Mouse (Mus musculus) kidney, adult 8-10 months (tissue): ENCODE results near the gene Plxna1.
A peak's percentile ranks its signal among the peaks of the same experiment; 100 is the strongest.

Source experiments
- DNase-seq, 2 experiments: peaks; one replicate each; pipeline ENCODE4 v3.0.0; 2022

Plxna1 gene

DNA sequence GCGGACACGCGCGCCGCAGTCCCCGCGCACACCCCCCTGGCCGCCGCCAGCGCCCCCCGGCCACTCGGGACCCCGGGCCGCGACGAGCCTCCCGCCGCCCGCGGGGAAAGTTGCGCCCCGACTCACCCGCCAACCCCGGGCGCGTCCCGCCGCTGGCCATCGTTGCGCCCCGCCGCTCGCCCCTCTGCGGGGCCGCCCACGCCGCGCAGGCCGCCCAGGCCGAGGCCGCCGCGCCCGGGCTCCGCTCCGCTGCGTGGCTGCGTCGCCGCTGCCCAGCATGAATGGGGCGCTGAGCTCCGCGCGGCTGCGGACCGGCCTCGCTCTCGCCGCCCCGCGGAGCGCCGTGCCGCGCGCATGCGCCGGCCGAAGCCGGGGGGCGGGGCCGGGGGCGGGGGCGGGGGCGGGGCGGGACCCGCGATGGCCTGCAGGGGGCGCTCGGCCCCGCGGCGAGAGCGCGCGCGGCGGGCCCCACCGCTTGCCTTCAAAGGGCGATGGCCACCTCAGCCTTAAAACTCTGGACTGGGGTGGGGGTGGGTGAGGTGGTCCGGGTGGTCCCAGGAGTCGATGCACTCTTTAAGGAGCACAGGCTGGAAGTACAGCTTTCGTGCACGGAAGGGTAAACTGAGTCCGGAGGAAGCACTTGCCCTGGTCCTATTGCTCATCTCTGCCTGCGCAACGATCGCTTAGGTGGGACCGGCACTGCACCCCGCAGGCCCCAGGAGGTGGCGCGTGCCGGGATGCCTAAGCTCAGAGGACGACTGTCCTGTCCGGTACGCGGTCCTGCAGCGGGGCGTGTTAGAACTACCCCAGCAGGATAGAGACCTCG is at the start of gene Plxna1:
Plxna1 (minus strand) TSS at position 340 of the 826 bp plus-strand sequence.
- DNase-seq, result peak in 1 of 2 experiments; percentile 50

DNA sequence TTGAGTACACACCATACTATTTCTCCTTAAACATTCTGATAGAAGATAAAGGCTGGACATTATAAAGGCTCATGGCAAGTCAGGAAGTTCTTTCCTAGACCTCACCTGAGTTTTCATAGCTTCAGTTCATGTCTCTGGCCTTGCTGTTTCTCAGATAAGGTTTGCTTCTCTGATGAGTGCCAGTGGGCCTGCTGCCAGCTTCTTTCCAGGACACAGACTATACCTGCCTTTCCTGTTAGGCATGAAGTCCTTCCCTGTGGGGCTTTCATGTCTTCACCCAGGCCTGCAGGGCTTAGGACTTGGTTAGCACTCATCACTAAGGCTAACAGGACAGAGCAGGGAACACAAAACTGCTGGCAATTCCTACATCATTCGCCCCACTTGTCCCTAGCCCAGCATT is 46.6 kb upstream of the Plxna1 start:
- no peak for DNase-seq

- no peak for DNase-seq
Measured at GRCm38 (mm10) chr6:89408259-89408658, 45.8 kb upstream of the Plxna1 start.

DNA sequence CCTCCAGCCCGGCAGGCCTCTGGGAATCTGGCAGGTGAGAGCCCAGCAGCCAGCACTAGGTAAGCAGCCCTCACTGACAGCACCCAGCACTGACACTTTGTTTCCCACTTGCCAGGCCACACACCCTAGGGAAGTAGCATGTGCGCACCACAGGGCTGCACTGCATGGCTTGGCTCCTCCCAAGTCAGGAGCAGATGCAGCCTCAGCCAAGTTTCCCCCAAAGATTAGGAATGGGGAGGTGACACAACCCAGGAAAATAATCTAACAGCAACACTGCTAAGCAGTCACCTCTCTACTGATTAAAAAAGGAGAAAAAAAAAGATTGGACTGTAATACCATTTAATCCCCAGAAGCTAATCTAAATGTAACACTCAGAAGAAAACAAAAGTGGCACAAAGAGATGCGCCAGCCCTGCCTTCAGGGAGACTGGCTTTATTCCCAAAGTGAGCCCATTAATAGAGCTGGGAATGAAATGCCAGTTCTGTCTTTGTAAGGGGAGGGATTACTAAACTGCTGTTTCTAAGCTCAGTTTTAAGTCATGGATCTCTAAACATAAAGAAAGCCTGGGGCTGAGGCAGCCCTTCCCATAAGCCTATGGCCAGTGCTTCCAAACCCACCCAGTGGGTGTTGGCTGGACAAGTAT is 44.9 kb upstream of the Plxna1 start:
- no peak for DNase-seq

DNA sequence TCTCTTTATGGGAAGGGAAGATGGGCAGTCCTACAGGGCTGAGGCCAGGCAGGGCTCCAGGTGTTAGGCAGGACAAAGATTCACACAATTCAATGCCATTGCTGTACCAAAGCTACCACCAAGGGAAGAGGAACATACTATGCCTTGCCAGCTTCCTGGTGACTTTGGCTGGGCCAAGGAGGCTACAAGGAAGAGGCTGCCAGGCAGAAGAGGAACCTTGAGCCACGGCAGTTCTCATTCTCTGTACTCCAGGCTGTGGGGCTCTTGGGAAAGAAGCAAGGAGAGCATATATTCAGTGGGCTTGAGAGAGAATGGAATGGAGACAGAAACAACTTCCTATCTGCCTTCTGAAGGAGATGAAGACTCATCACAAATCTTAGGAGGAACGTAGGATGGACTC is 42.5 kb upstream of the Plxna1 start:
- no peak for DNase-seq

DNA sequence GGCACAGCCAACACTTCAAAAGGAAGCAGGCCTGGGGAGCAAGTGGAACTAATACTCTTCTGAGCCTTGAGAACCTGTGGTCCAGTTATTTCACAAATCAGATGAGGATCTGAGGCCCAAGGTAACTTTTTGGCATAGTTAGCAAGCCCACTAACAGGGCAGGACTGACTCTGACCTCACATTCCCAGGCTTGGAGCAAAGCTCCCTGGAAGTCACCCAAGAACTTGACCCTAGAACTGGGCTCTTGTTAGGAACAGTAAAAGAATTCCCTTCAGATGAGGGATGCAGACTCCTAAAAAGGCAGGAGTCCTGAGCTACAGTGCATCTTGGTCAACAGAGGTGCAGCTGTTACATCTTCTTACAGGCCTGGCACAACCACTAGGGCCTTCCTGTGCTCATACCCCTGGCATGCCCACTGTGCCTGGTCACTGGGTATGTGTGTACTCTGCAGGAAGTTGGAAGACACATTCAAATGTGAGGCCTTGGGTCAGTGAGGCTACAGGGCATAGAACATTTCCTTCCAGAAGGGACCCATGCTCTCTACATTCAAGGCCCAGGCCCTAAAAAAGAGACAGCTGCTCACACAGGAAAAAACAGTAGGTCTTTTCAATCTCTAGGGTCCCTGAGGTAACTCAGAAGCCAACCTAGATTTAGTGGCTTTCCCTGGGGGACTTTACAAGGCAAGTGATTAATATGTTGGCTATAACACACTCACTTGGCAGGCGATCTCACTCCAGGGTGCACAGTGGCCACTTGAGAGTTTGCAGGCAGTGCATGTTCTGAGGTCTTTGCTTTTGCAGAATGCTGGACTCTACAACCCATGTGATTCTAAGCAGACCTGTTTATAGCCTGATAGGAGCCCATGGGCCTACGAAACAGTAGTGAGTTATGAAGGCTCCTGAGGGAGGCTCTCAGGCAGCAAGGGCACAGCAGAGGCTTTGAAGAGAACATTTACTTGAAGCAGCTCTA is 41.1 kb upstream of the Plxna1 start:
- peak; percentile 13 to 29 for DNase-seq

GRCm38 (mm10) chr6:89402406-89402805 is 40.0 kb upstream of the Plxna1 start:
- DNase-seq, result no peak

DNA sequence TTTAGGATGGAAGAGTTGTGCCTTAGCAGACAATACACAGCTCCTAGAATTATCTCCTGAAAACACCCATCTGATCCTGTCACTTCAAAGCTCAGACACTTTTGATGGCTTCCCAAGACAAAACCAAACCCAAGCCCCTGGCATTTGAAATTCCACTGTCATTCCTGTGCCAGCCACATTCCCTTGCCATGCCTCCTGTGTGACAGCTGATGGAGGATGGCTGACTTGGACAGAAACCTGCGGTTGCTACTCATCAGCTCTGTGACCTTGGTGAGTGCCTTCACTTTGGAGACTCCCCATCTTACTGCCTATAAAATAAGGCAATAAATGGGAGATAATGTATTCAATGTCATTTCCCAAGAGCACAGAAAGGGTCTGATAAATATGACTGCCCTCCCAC is 37.1 kb upstream of the Plxna1 start:
- DNase-seq, result no peak

- no peak for DNase-seq
Measured at GRCm38 (mm10) chr6:89397919-89398318, 35.5 kb upstream of the Plxna1 start.

- no peak for DNase-seq
Measured at GRCm38 (mm10) chr6:89393820-89394219, 31.4 kb upstream of the Plxna1 start.

DNA sequence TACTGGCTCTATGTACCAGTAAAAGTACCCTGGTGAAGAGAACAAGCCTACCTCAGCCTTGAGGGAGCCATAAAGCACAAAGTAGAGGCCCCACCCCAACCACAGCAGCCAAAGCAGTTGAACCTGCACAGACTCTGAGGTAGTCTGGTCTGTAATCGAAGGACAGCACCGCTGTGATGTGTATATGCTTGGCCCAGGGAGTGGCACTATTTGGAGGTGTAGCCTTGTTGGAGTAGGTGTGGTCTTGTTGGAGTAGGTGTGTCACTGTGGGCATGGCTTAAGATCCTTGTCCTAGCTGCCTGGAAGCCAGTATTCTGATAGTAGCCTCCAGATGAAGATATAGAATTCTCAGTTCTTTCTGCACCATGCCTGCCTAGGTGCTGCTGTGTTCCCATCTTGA is 29.8 kb upstream of the Plxna1 start:
- no peak for DNase-seq

DNA sequence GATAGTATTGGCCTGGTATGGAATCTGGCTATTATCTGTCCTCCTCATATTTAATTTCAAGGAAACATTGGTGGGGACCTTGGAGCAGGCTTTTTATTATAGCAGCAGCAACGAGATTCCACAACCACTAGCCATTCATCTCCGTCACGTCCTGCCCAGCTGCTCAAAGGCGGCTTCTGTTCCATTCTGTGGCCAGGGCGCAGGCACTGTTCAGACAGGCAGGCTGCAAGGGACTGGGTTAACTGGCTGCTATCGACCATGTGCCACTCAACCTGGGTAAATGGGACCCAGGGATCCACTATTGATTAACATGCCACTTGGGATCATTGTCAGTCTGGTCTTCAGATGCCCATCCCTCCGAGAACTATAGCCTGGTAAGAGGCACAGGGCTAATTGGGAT is 27.4 kb upstream of the Plxna1 start:
- DNase-seq, result no peak

GRCm38 (mm10) chr6:89386956-89387355 is 24.5 kb upstream of the Plxna1 start:
- DNase-seq, result no peak

DNA sequence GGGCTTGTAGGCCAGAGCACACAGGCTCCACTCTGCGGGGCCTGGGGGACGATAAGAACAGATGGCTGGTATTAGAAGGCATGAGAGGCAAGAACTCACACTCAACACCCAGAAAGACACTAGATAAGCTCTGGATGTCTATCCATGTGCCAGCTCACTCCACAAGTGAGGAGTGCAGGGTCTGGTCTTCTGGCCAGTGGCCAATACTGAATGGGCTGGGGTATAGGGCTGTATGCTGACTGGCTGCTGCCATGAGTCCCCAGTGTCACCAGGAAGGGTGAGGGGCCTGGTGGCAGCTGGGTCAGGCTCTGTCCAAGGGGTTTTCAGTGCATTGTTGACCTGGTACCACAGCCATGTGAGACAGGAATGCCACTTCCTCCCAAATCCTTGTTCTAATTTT is 22.3 kb upstream of the Plxna1 start:
- DNase-seq, result no peak

GRCm38 (mm10) chr6:89381851-89382250 is 19.4 kb upstream of the Plxna1 start:
- DNase-seq, result no peak

DNA sequence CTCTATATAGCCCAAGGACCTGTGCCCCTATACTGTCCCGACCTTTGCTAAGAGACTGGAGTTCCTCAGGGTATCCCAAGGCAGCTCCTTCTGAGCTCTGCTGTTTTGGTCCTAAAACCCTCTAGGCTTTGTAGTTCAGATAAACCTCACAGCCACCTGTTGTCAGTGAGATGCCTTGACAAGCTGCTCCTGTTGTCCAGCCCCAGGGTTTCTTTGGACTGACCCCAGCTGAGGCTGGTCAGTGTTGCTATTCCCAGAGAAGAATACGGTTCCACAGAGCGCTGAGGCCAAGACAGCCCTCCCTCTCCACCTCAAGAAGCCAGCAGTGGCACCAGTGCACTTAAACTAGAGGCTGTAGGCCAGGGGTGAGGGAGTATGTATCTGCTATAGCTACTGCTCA is 18.8 kb upstream of the Plxna1 start:
- no peak for DNase-seq

DNA sequence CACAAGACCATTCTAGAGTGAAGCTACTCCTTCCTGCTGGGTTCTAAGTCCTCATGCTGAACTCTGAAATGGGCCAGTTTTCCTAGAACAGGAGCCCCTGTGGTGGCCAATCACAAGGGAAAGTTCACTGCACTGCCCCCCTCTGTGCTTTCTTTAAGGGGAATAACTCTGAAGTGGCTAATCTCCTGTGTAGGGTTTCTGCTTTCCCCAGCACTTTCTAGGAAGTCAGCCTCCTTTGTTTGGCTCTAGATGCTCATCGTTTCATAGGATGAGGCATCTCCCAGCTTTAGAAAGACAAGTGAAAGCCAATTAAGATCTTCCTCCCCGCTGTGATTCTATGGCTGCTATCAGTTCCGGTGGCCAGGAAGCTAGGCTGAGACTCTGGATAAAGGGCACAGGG is 18.3 kb upstream of the Plxna1 start:
- DNase-seq, result no peak

GRCm38 (mm10) chr6:89378264-89378663 is 15.8 kb upstream of the Plxna1 start:
- DNase-seq, result no peak

- DNase-seq, result no peak
Measured at GRCm38 (mm10) chr6:89368812-89369211, 6.4 kb upstream of the Plxna1 start.

GRCm38 (mm10) chr6:89364342-89364741 is 1.9 kb upstream of the Plxna1 start:
- DNase-seq, result no peak

GRCm38 (mm10) chr6:89363107-89363451 is 659 bp upstream of the Plxna1 start:
- no peak for DNase-seq

DNA sequence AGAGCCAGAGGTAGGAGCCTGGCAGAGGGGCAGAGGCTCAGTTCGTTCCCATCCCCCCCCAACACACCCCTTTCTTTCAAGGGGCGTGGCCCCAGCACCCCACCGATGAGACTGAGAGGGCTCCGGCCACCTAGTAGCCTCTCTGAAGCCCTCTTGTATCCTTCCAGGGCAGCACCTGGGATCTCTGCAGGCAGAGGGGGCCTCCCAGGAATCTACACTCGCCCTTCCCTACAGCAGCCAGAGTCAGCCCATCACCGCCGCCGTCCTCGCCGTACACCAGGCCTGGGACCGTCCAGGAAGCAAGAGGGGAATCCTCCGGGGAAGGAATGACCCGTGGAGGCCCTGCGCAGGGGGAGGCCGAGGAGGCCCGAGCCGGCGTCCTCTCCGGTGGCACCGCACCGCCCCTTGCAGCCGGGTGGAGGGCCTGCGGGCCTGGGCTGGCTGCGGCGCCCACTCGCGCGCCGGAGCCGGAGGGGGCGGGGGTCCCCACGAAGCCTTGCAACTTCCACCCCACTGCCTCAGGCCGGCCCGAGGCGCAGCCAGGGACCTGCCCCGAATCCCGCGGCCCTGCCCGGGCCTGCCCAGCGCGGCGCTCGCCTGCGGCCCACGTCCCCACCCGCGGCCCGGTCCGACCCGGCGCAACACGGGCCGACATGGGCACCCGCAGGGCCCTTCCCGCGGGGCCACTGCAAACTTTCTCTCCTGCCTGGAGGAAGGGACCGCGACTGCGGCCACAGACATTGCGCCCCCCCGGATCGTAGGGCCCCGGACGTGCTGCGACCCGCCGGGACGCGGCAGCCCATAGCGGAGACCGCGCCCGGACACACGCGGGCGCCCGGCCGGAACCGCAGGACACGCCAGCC is 771 bp downstream of the Plxna1 start:
- peak in 1 of 2 experiments; percentile 42 for DNase-seq
